ENCODE assay signal across 7 mouse cellular contexts in genomic region chr9:109097291-109097690, GRCm38 (mm10). TPM values are rescaled to one million over a fixed set of nuclear protein-coding genes. Genes with fewer than 3 reads are reported as not detected.
A peak's percentile ranks its signal among the peaks of the same experiment; 100 is the strongest.
DNase-seq lines count a peak whose midpoint lies in the region; ATAC-seq and TF ChIP-seq lines count a peak whose summit lies in the region.

No protein-coding gene starts in this region.

- no peaks in the 10 kb centered on the region; the same call in 1 of the 2 replicates for H3K36me3 ChIP-seq in embryonic facial prominence, embryonic 11.5 days (replicated peaks; ENCODE audit: control insufficient read depth, insufficient read depth, low read depth, low read length)
- H3K36me3 ChIP-seq in intestine, embryonic 15.5 days = no peaks in the 10 kb centered on the region
- H3K36me3 ChIP-seq in midbrain, embryonic 11.5 days (ENCODE audit: control insufficient read depth, insufficient read depth, low read length) = peaks cover 9% of the 10 kb centered on the region

- no peak for ATAC-seq in embryonic facial prominence, embryonic 11.5 days (replicated peaks; ENCODE audit: insufficient number of reproducible peaks, low FRiP score, low TSS enrichment, low read depth)
- no peak for ATAC-seq in intestine, embryonic 15.5 days
- no peak for ATAC-seq in midbrain, embryonic 11.5 days (ENCODE audit: low FRiP score)
- ATAC-seq in cerebellum, adult (ENCODE audit: insufficient number of reproducible peaks, low FRiP score, low TSS enrichment) = no peak

- H3K9ac ChIP-seq in embryonic facial prominence, embryonic 11.5 days (replicated peaks; ENCODE audit: low read length) = peak overlapping the region; percentile 97
- peak overlapping the region; percentile 84; the same call in 1 of the 2 replicates for H3K9ac ChIP-seq in intestine, embryonic 15.5 days
- peak overlapping the region; percentile 99 for H3K9ac ChIP-seq in midbrain, embryonic 11.5 days (ENCODE audit: low read length)

- no peak for TF ChIP-seq POLR2A in cortical plate, adult 2 months (IDR thresholded peaks at IDR 0.05; ENCODE audit: extremely low read depth, insufficient read depth, low read length)

- no peak for TF ChIP-seq CTCF in cortical plate, adult 2 months (IDR thresholded peaks at IDR 0.05; ENCODE audit: extremely low read depth, insufficient read depth, low read length)

- peak overlapping the region; percentile 43; the same call in 1 of the 2 replicates for H3K4me3 ChIP-seq in cortical plate, adult 2 months (ENCODE audit: insufficient read depth, low read length)
- H3K4me3 ChIP-seq in embryonic facial prominence, embryonic 11.5 days (ENCODE audit: low read depth, low read length) = peak overlapping the region; percentile 65
- peak overlapping the region; percentile 72 for H3K4me3 ChIP-seq in intestine, embryonic 15.5 days (replicated peaks)
- H3K4me3 ChIP-seq in midbrain, embryonic 11.5 days (ENCODE audit: low read depth, low read length) = peak overlapping the region; percentile 51

- no peak for DNase-seq in embryonic facial prominence, embryonic 11.5 days (ENCODE audit: low spot score)
- DNase-seq in midbrain, embryonic 11.5 days (ENCODE audit: low spot score, missing footprints) = peak; percentile 90
- DNase-seq in B cell, adult 2 months = no peak
- DNase-seq in gastrocnemius, postnatal 36 days = no peak

- H3K27me3 ChIP-seq in embryonic facial prominence, embryonic 11.5 days (ENCODE audit: control insufficient read depth, insufficient read depth, low read length) = no peaks in the 10 kb centered on the region
- no peaks in the 10 kb centered on the region for H3K27me3 ChIP-seq in intestine, embryonic 15.5 days (replicated peaks)
- no peaks in the 10 kb centered on the region for H3K27me3 ChIP-seq in midbrain, embryonic 11.5 days (ENCODE audit: control insufficient read depth, insufficient read depth, low read length)

- 14% methylated on average over 6 of the region's 6 CpGs for WGBS in embryonic facial prominence, embryonic 11.5 days
- WGBS in intestine, embryonic 15.5 days = 20% methylated on average over 6 of the region's 6 CpGs
- WGBS in midbrain, embryonic 11.5 days = 15% methylated on average over 6 of the region's 6 CpGs

- no peaks in the 10 kb centered on the region for H3K9me3 ChIP-seq in embryonic facial prominence, embryonic 11.5 days (replicated peaks; ENCODE audit: control insufficient read depth, low read length)
- no peaks in the 10 kb centered on the region for H3K9me3 ChIP-seq in intestine, embryonic 15.5 days
- no peaks in the 10 kb centered on the region for H3K9me3 ChIP-seq in midbrain, embryonic 11.5 days (ENCODE audit: control insufficient read depth, low read length)

- H3K4me2 ChIP-seq in embryonic facial prominence, embryonic 11.5 days (ENCODE audit: low read depth, low read length) = peak overlapping the region; percentile 79
- peak overlapping the region; percentile 85 for H3K4me2 ChIP-seq in intestine, embryonic 15.5 days (replicated peaks)
- peak overlapping the region; percentile 77 for H3K4me2 ChIP-seq in midbrain, embryonic 11.5 days

- peak overlapping the region; percentile 95 for H3K27ac ChIP-seq in cortical plate, adult 2 months (ENCODE audit: insufficient read depth, low read length)
- H3K27ac ChIP-seq in embryonic facial prominence, embryonic 11.5 days (replicated peaks; ENCODE audit: low read depth, low read length) = peak overlapping the region; percentile 99; the same call in 1 of the 2 replicates
- peak overlapping the region; percentile 98 for H3K27ac ChIP-seq in intestine, embryonic 15.5 days
- H3K27ac ChIP-seq in midbrain, embryonic 11.5 days (ENCODE audit: low read depth, low read length) = peak overlapping the region; percentile 100

- peaks cover 2% of the 10 kb centered on the region for H3K4me1 ChIP-seq in cortical plate, adult 2 months (ENCODE audit: control insufficient read depth, insufficient read depth, low read length)
- peaks cover 2% of the 10 kb centered on the region for H3K4me1 ChIP-seq in embryonic facial prominence, embryonic 11.5 days (ENCODE audit: control insufficient read depth, insufficient read depth, low read length)
- peaks cover 56% of the 10 kb centered on the region for H3K4me1 ChIP-seq in intestine, embryonic 15.5 days (replicated peaks)
- H3K4me1 ChIP-seq in midbrain, embryonic 11.5 days (ENCODE audit: control insufficient read depth, insufficient read depth, low read length) = peaks cover 38% of the 10 kb centered on the region

- intact Hi-C loops in gastrocnemius, postnatal 36 days (cut with DNase I) = no loop called here

RNA-seq across cellular contexts. Expression of gene Plxnb1, which starts 2.1 kb away (rescaled TPM):
- polyA plus RNA-seq in cortical plate, adult 2 months (2012; rRNA removed) = 30.1 and 30.2 TPM in 2 replicates
- 9.6 and 10.1 TPM in 2 replicates for polyA plus RNA-seq in embryonic facial prominence, embryonic 11.5 days (2014; fragmentation: Nextera tagmentation; extraction: Ambion mirVana)
- 7.1 TPM in 2 replicates for polyA plus RNA-seq in intestine, embryonic 15.5 days (2015; fragmentation: Nextera tagmentation; extraction: Ambion mirVana)
- polyA plus RNA-seq in midbrain, embryonic 11.5 days (2014; fragmentation: Nextera tagmentation; extraction: Ambion mirVana) = 17.1 and 17.7 TPM in 2 replicates
- total RNA-seq in gastrocnemius, postnatal 36 days (2021) = under 1 TPM; 0.64 to 0.99 TPM

RNA-seq across cellular contexts. Expression of gene Tma7, which starts 14.9 kb away (rescaled TPM):
- polyA plus RNA-seq in cortical plate, adult 2 months (2012; rRNA removed) = 206 and 214 TPM in 2 replicates
- polyA plus RNA-seq in embryonic facial prominence, embryonic 11.5 days (2014; fragmentation: Nextera tagmentation; extraction: Ambion mirVana) = 880 and 898 TPM in 2 replicates
- 619 and 707 TPM in 2 replicates for polyA plus RNA-seq in intestine, embryonic 15.5 days (2015; fragmentation: Nextera tagmentation; extraction: Ambion mirVana)
- 819 and 852 TPM in 2 replicates for polyA plus RNA-seq in midbrain, embryonic 11.5 days (2014; fragmentation: Nextera tagmentation; extraction: Ambion mirVana)
- 100 to 1,000 TPM; 245 to 268 TPM for total RNA-seq in gastrocnemius, postnatal 36 days (2021)

RNA-seq across cellular contexts. Expression of gene Ccdc51, which starts 15.0 kb away (rescaled TPM):
- polyA plus RNA-seq in cortical plate, adult 2 months (2012; rRNA removed) = 6.2 and 6.3 TPM in 2 replicates
- 13.3 and 15.3 TPM in 2 replicates for polyA plus RNA-seq in embryonic facial prominence, embryonic 11.5 days (2014; fragmentation: Nextera tagmentation; extraction: Ambion mirVana)
- polyA plus RNA-seq in intestine, embryonic 15.5 days (2015; fragmentation: Nextera tagmentation; extraction: Ambion mirVana) = 16.1 and 17.2 TPM in 2 replicates
- 11.4 and 14.2 TPM in 2 replicates for polyA plus RNA-seq in midbrain, embryonic 11.5 days (2014; fragmentation: Nextera tagmentation; extraction: Ambion mirVana)
- 1 to 10 TPM; 5.9 to 6.6 TPM for total RNA-seq in gastrocnemius, postnatal 36 days (2021)

RNA-seq across cellular contexts. Expression of gene Atrip, which starts 23.4 kb away (rescaled TPM):
- polyA plus RNA-seq in cortical plate, adult 2 months (2012; rRNA removed) = 36.4 and 37.1 TPM in 2 replicates
- 26.3 and 27.2 TPM in 2 replicates for polyA plus RNA-seq in embryonic facial prominence, embryonic 11.5 days (2014; fragmentation: Nextera tagmentation; extraction: Ambion mirVana)
- 21.3 and 22.4 TPM in 2 replicates for polyA plus RNA-seq in intestine, embryonic 15.5 days (2015; fragmentation: Nextera tagmentation; extraction: Ambion mirVana)
- polyA plus RNA-seq in midbrain, embryonic 11.5 days (2014; fragmentation: Nextera tagmentation; extraction: Ambion mirVana) = 21.7 and 25.0 TPM in 2 replicates
- 1 to 10 TPM; 7.8 to 8.3 TPM for total RNA-seq in gastrocnemius, postnatal 36 days (2021)

RNA-seq across cellular contexts. Expression of gene Trex1, which starts 37.8 kb away (rescaled TPM):
- 32.4 and 34.2 TPM in 2 replicates for polyA plus RNA-seq in cortical plate, adult 2 months (2012; rRNA removed)
- 4.5 and 7.8 TPM in 2 replicates for polyA plus RNA-seq in embryonic facial prominence, embryonic 11.5 days (2014; fragmentation: Nextera tagmentation; extraction: Ambion mirVana)
- 12.5 and 13.4 TPM in 2 replicates for polyA plus RNA-seq in intestine, embryonic 15.5 days (2015; fragmentation: Nextera tagmentation; extraction: Ambion mirVana)
- 7.1 and 7.3 TPM in 2 replicates for polyA plus RNA-seq in midbrain, embryonic 11.5 days (2014; fragmentation: Nextera tagmentation; extraction: Ambion mirVana)
- total RNA-seq in gastrocnemius, postnatal 36 days (2021) = 10 to 100 TPM; 11.6 to 11.8 TPM
